26 mouse cellular contexts compared by ENCODE assay signal in the genomic region with DNA sequence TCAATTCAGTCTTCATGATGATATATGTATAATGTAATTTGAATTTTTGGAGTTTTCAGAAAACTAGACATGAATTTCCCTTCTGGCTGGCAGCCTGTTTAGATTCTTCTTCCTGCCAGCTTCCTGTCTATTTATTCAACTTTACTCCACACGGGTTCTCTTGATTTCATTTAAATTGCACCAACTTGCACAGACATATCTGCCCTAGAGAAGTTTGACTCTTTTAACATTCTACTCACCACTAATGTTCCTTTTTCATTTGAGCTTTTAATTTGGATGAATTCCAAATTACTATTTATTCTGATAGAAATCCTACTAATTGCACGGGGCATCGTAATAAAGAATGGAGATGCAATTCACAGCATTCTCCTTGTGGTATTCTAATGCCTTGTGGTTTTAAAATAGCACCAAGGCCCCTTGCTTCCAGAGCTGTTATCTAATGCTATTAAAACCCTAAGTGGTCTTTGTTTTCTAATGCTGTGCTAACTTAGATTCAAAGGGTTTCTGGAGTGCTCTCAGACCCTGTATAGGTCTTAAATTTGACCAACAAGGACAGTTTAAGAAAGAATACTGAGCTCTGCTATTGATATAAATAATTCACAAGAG.
DNase-seq lines count a peak whose midpoint lies in the region; ATAC-seq and TF ChIP-seq lines count a peak whose summit lies in the region.
"Had no signal": no experiment of that assay in that cellular context is flagged by ENCODE, and none has a peak within 500 bp of the region (broad histone marks: within the 10 kb centered on the region; RNA-seq: fewer than 3 reads in every experiment).

No protein-coding gene starts in this region.

- DNase-seq in heart, adult 11 months = no peak
- DNase-seq in midbrain, postnatal 0 days (ENCODE audit: low spot score) = peak; percentile 20
- DNase-seq in cerebellum, postnatal 10 days = no peak
- no peak for DNase-seq in kidney, postnatal 14 days
- DNase-seq: adrenal gland, adult 8-10 months; adrenal gland, postnatal 25 days; cerebellum, adult 18-20 months; cerebellum, adult 9-10 months; cerebellum, postnatal 25 days; embryo, embryonic 11 days; gastrocnemius, adult 2 months; gastrocnemius, postnatal 14 days; heart, adult 18-20 months; heart, postnatal 36 days; kidney, adult 8-10 months had no signal

- no peaks in the 10 kb centered on the region for H3K9me3 ChIP-seq in forebrain, embryonic 13.5 days (replicated peaks)
- no peaks in the 10 kb centered on the region for H3K9me3 ChIP-seq in forebrain, embryonic 12.5 days
- H3K9me3 ChIP-seq in heart, embryonic 13.5 days = no peaks in the 10 kb centered on the region
- H3K9me3 ChIP-seq in midbrain, postnatal 0 days (ENCODE audit: low read length) = no peaks in the 10 kb centered on the region
- no peaks in the 10 kb centered on the region for H3K9me3 ChIP-seq in midbrain, embryonic 13.5 days
- H3K9me3 ChIP-seq: embryonic facial prominence, embryonic 10.5 days; embryonic facial prominence, embryonic 13.5 days; heart, embryonic 12.5 days had no signal

- peaks cover 11% of the 10 kb centered on the region for H3K4me1 ChIP-seq in forebrain, embryonic 13.5 days
- H3K4me1 ChIP-seq in forebrain, embryonic 12.5 days = no peaks in the 10 kb centered on the region
- H3K4me1 ChIP-seq in heart, embryonic 13.5 days = peaks cover 13% of the 10 kb centered on the region
- H3K4me1 ChIP-seq in midbrain, postnatal 0 days (ENCODE audit: insufficient read depth, low read length) = no peaks in the 10 kb centered on the region
- H3K4me1 ChIP-seq in midbrain, embryonic 13.5 days (replicated peaks) = no peaks in the 10 kb centered on the region
- H3K4me1 ChIP-seq: embryonic facial prominence, embryonic 10.5 days; embryonic facial prominence, embryonic 13.5 days had no signal

- ATAC-seq in forebrain, embryonic 13.5 days = 0 out of 2 replicates have a peak, but pooled peaks have one; percentile 55
- ATAC-seq in forebrain, embryonic 12.5 days (ENCODE audit: low FRiP score) = no peak
- ATAC-seq in heart, embryonic 13.5 days (ENCODE audit: extremely low read depth, insufficient number of reproducible peaks, low FRiP score, low TSS enrichment) = no peak
- no peak for ATAC-seq in midbrain, postnatal 0 days (ENCODE audit: low FRiP score)
- ATAC-seq in midbrain, embryonic 13.5 days = no peak
- ATAC-seq: activated CD4-positive, CD25-positive, alpha-beta regulatory T cell, adult 4 months; intestine, postnatal 0 days had no signal

- no peak overlapping the region for H3K9ac ChIP-seq in forebrain, embryonic 13.5 days
- H3K9ac ChIP-seq in forebrain, embryonic 12.5 days = no peak overlapping the region
- H3K9ac ChIP-seq in heart, embryonic 13.5 days = no peak overlapping the region
- no peak overlapping the region for H3K9ac ChIP-seq in midbrain, postnatal 0 days (replicated peaks; ENCODE audit: low read length, poor library complexity, severe bottlenecking)
- no peak overlapping the region for H3K9ac ChIP-seq in midbrain, embryonic 13.5 days (replicated peaks)
- H3K9ac ChIP-seq: embryonic facial prominence, embryonic 13.5 days; heart, embryonic 12.5 days; hindbrain, embryonic 14.5 days had no signal

- no peaks in the 10 kb centered on the region for H3K36me3 ChIP-seq in forebrain, embryonic 13.5 days (ENCODE audit: poor library complexity, severe bottlenecking)
- no peaks in the 10 kb centered on the region for H3K36me3 ChIP-seq in forebrain, embryonic 12.5 days (replicated peaks)
- no peaks in the 10 kb centered on the region for H3K36me3 ChIP-seq in heart, embryonic 13.5 days
- H3K36me3 ChIP-seq in midbrain, postnatal 0 days (ENCODE audit: insufficient read depth, low read length) = no peaks in the 10 kb centered on the region
- H3K36me3 ChIP-seq in midbrain, embryonic 13.5 days = no peaks in the 10 kb centered on the region
- H3K36me3 ChIP-seq: embryonic facial prominence, embryonic 10.5 days; embryonic facial prominence, embryonic 13.5 days; heart, embryonic 12.5 days had no signal

- no peaks in the 10 kb centered on the region for H3K27me3 ChIP-seq in forebrain, embryonic 13.5 days
- H3K27me3 ChIP-seq in forebrain, embryonic 12.5 days = no peaks in the 10 kb centered on the region
- no peaks in the 10 kb centered on the region for H3K27me3 ChIP-seq in heart, embryonic 13.5 days (replicated peaks)
- no peaks in the 10 kb centered on the region for H3K27me3 ChIP-seq in midbrain, postnatal 0 days (ENCODE audit: insufficient read depth, low read length)
- H3K27me3 ChIP-seq in midbrain, embryonic 13.5 days = no peaks in the 10 kb centered on the region
- H3K27me3 ChIP-seq: embryonic facial prominence, embryonic 13.5 days; heart, embryonic 12.5 days had no signal

- H3K4me3 ChIP-seq in forebrain, embryonic 13.5 days = no peak overlapping the region
- H3K4me3 ChIP-seq in forebrain, embryonic 12.5 days (replicated peaks) = no peak overlapping the region
- no peak overlapping the region for H3K4me3 ChIP-seq in heart, embryonic 13.5 days
- H3K4me3 ChIP-seq in midbrain, postnatal 0 days (ENCODE audit: low read depth, low read length) = no peak overlapping the region
- H3K4me3 ChIP-seq in midbrain, embryonic 13.5 days (replicated peaks) = no peak overlapping the region
- H3K4me3 ChIP-seq: embryonic facial prominence, embryonic 10.5 days; embryonic facial prominence, embryonic 13.5 days; erythroblast, embryonic 14.5 days; gastrocnemius, adult 2 months; heart, embryonic 12.5 days had no signal

- no peak for TF ChIP-seq CTCF in midbrain, postnatal 0 days (IDR thresholded peaks at IDR 0.05)

- no peak overlapping the region for H3K4me2 ChIP-seq in forebrain, embryonic 13.5 days
- H3K4me2 ChIP-seq in forebrain, embryonic 12.5 days = no peak overlapping the region
- peak overlapping the region; percentile 9; the same call in 1 of the 2 replicates for H3K4me2 ChIP-seq in heart, embryonic 13.5 days
- no peak overlapping the region for H3K4me2 ChIP-seq in midbrain, postnatal 0 days (ENCODE audit: low read depth, low read length, poor library complexity, severe bottlenecking)
- H3K4me2 ChIP-seq in midbrain, embryonic 13.5 days (replicated peaks) = no peak overlapping the region
- H3K4me2 ChIP-seq: embryonic facial prominence, embryonic 13.5 days; heart, embryonic 12.5 days; hindbrain, embryonic 14.5 days had no signal

- H3K27ac ChIP-seq in forebrain, embryonic 13.5 days = no peak overlapping the region
- no peak overlapping the region for H3K27ac ChIP-seq in forebrain, embryonic 12.5 days
- H3K27ac ChIP-seq in heart, embryonic 13.5 days (replicated peaks) = no peak overlapping the region
- H3K27ac ChIP-seq in midbrain, postnatal 0 days (ENCODE audit: low read depth, low read length) = no peak overlapping the region
- H3K27ac ChIP-seq in midbrain, embryonic 13.5 days = no peak overlapping the region
- H3K27ac ChIP-seq: embryonic facial prominence, embryonic 10.5 days; embryonic facial prominence, embryonic 13.5 days; gastrocnemius, adult 2 months; hindbrain, embryonic 14.5 days had no signal

- 20% methylated on average over 3 of the region's 3 CpGs for WGBS in forebrain, embryonic 13.5 days
- 39% methylated on average over 3 of the region's 3 CpGs for WGBS in forebrain, embryonic 12.5 days
- 45% methylated on average over 3 of the region's 3 CpGs for WGBS in heart, embryonic 13.5 days
- 54% methylated on average over 3 of the region's 3 CpGs for WGBS in midbrain, postnatal 0 days
- 70% methylated on average over 3 of the region's 3 CpGs for WGBS in midbrain, embryonic 13.5 days
